ENCODE assay signal across 20 mouse cellular contexts in the genomic region with DNA sequence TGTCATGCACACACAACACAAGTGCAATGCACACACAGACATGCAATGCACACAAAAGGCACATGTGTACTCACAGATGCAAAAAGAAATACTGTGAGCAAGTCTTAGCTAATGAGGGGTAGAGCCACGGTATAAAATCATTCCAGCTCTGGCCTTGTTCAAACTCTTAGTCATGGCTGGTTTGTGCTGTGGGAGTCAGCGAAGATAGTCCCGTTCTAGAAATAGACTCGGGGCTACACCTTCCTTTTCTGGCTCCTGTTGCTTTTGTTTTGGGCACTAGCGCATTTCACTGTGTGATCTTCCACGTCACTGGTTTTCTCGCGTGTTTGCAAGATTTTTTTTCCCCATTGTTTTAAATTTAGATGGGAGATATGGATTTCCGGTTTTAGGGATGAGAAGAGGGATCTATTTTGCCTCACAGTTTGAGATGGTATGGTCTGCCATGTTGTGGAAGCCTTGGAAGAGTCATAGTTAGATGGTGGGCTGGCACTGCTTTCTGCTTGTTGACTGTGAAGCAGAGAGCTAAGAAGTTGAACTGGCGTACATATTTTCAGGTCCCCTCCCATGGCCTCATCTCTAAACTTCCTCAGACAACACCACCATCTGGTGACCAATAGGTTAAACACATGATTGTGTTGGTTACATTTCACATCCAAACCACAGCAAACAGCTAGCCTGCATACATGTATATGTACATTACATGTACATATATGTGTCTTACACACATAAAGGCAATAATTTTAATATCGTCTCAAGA. TPM values are rescaled to one million over a fixed set of nuclear protein-coding genes. Genes with fewer than 3 reads are reported as not detected.
A peak's percentile ranks its signal among the peaks of the same experiment; 100 is the strongest.
DNase-seq lines count a peak whose midpoint lies in the region; ATAC-seq and TF ChIP-seq lines count a peak whose summit lies in the region.
"Had no signal": no experiment of that assay in that cellular context is flagged by ENCODE, and none has a peak within 500 bp of the region (broad histone marks: within the 10 kb centered on the region; RNA-seq: fewer than 3 reads in every experiment).

No protein-coding gene starts in this region.

- H3K4me1 ChIP-seq in lung, adult 2 months (ENCODE audit: control insufficient read depth, insufficient read depth, low read length): no peaks in the 10 kb centered on the region
- H3K4me1 ChIP-seq in bone marrow, adult 2 months (ENCODE audit: control insufficient read depth, insufficient read depth, low read length): peaks cover 2% of the 10 kb centered on the region
- H3K4me1 ChIP-seq: embryonic facial prominence, embryonic 12.5 days; midbrain, embryonic 15.5 days; neural tube, embryonic 15.5 days had no signal

- ATAC-seq in common myeloid progenitor, adult 5-6 weeks (replicated peaks; ENCODE audit: low read depth, poor library complexity, severe bottlenecking): peak; percentile 51
- ATAC-seq in monocyte, adult 5-6 weeks (replicated peaks; ENCODE audit: insufficient number of reproducible peaks, low FRiP score, low TSS enrichment, poor library complexity, severe bottlenecking): peak; percentile 68; the same call in 1 of the 2 replicates
- ATAC-seq: CD4-positive, CD25-positive, alpha-beta regulatory T cell, adult 4 months; forebrain, embryonic 14.5 days; hindbrain, embryonic 16.5 days; intestine, embryonic 16.5 days; midbrain, embryonic 15.5 days had no signal

- no peak for DNase-seq in lung, adult 2 months
- DNase-seq in lung, postnatal 25 days (ENCODE audit: low spot score): no peak
- no peak for DNase-seq in right cerebral cortex, postnatal 36 days (ENCODE audit: low spot score in 2 of 2)
- no peak for DNase-seq in adrenal gland, adult 8-10 months
- DNase-seq: adrenal gland, postnatal 25 days; cerebellum, adult 8-10 months; kidney, postnatal 36 days; lung, adult 18-20 months; right cerebral cortex, postnatal 25 days; thymus, postnatal 4 days had no signal

- TF ChIP-seq POLR2A in lung, adult 2 months (IDR thresholded peaks at IDR 0.05; ENCODE audit: borderline replicate concordance, extremely low read depth, low read depth, low read length): no peak
- no peak for TF ChIP-seq POLR2A in bone marrow, adult 2 months (IDR thresholded peaks at IDR 0.05; ENCODE audit: borderline replicate concordance, control insufficient read depth, low read depth, low read length)

- 72% methylated on average over 11 of the region's 11 CpGs for WGBS in lung, adult 2 months
- WGBS in bone marrow, adult 2 months: 64% methylated on average over 11 of the region's 11 CpGs

- H3K4me3 ChIP-seq in lung, adult 2 months (replicated peaks; ENCODE audit: extremely low read depth, low read depth, low read length): peak overlapping the region; percentile 16
- H3K4me3 ChIP-seq in bone marrow, adult 2 months (replicated peaks; ENCODE audit: control insufficient read depth, low read depth, low read length): peak overlapping the region; percentile 8
- H3K4me3 ChIP-seq: embryonic facial prominence, embryonic 12.5 days; midbrain, embryonic 15.5 days; neural tube, embryonic 15.5 days had no signal

- no peak for TF ChIP-seq CTCF in lung, adult 2 months (IDR thresholded peaks at IDR 0.05; ENCODE audit: insufficient read depth, low read length)
- TF ChIP-seq CTCF in bone marrow, adult 2 months (IDR thresholded peaks at IDR 0.05; ENCODE audit: control insufficient read depth, insufficient read depth, low read length): no peak

- H3K27ac ChIP-seq in bone marrow, adult 2 months (ENCODE audit: control insufficient read depth, insufficient read depth, low read depth, low read length, poor library complexity): no peak overlapping the region; the same call in 1 of the 2 replicates
- H3K27ac ChIP-seq: embryonic facial prominence, embryonic 12.5 days; midbrain, embryonic 15.5 days; neural tube, embryonic 15.5 days had no signal

RNA-seq across cellular contexts. Expression of gene Adgre1, which starts 1.2 kb away (rescaled TPM):
- 10.6 and 16.9 TPM in 2 replicates for polyA plus RNA-seq in lung, adult 2 months (2012; rRNA removed)
- 4.9 and 5.6 TPM in 2 replicates for polyA plus RNA-seq in bone marrow, adult 2 months (2011; ENCODE audit: insufficient read depth, insufficient read length, low replicate concordance, missing spikeins)
- 2.4 and 9.0 TPM in 2 replicates for total RNA-seq in common myeloid progenitor, adult 5-6 weeks (2017)
- 195 to 384 TPM (median 329 TPM) in 3 replicates for total RNA-seq in monocyte, adult 5-6 weeks (2017)
- total RNA-seq in adrenal gland, adult 8-10 months (2022): 10 to 100 TPM in 2 of 4 experiments, 1 to 10 TPM in 2; 5.3 to 21.5 (median 12.7) TPM
